Mouse (Mus musculus) B cell, adult (primary cell): ENCODE results near the gene Repin1. TPM values are rescaled to one million over a fixed set of nuclear protein-coding genes. Genes with fewer than 3 reads are reported as not detected.

ENCODE experiments used
- total RNA-seq: library from RNA; stranded (reverse); gene quantifications from 4 replicates; pipeline ENCODE4 v1.2.4, GENCODE M21; 2023; ENCODE audit not compliant: inconsistent age

The Repin1 gene
- total RNA-seq: 5.2 to 8.2 TPM (median 6.7 TPM) in 4 replicates

DNA sequence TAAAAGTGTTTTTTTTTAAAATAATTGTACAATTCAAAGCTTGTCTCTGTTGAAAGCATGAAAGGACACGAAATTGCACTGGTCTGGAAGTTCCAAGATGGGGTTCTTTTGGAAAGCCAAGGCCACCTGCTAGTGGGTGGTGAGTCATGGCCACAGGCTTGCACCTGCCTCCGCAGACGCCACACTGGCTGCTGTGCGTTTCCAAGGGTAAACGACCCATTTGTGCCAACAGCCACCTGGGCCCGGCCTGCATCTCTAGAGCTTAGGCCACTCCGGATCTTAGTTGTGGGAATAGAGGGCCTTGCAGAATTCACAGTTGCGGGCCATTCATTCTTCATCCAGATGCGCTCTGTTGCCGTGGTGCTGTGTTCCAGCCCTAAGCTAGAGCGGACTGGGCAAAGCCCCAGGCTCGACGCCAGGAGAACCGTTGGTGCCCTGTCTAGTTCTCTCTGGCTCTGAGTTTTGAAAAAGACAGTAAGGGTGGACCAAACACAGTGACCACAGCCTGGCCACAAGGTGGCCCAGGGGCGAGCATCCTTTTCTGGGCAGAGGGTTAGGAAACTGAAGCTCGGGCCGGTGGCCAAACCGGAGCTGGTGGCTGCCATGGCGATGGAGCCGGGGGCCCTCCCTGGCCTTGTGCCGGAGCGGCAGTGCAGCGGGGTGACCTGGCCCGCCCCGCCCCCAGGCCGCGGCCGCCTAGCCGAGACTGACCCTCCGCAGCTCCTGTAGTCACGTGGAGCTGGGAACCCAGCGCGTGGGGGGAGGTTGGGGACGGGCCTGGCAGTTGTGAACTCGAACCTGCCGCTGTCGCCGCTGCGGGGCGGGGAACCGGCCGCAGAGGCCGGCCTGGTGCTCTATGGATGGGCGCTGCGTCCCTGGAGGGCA lies at the start of gene Repin1, which contains the start of gene Gm44965:
Gene Repin1 (plus strand): TSS at position 726 of the 885 bp plus-strand sequence.
Gene Gm44965 (plus strand): TSS at position 784 of the 885 bp plus-strand sequence.

GRCm38 (mm10) chr6:48554280-48555103 lies 39.2 kb upstream of the Repin1 start, which contains the start of gene Lrrc61:
Gene Lrrc61 (plus strand): TSS chr6:48554796.

GRCm38 (mm10) chr6:48572572-48573061 lies 21.1 kb upstream of the Repin1 start, which contains the start of gene Rarres2:
Gene Rarres2 (minus strand): TSS chr6:48572789.

GRCm38 (mm10) chr6:48589194-48589750 lies 4.4 kb upstream of the Repin1 start, which contains the start of gene Gm45021:
Gene Gm45021 (plus strand): TSS chr6:48589610.

DNA sequence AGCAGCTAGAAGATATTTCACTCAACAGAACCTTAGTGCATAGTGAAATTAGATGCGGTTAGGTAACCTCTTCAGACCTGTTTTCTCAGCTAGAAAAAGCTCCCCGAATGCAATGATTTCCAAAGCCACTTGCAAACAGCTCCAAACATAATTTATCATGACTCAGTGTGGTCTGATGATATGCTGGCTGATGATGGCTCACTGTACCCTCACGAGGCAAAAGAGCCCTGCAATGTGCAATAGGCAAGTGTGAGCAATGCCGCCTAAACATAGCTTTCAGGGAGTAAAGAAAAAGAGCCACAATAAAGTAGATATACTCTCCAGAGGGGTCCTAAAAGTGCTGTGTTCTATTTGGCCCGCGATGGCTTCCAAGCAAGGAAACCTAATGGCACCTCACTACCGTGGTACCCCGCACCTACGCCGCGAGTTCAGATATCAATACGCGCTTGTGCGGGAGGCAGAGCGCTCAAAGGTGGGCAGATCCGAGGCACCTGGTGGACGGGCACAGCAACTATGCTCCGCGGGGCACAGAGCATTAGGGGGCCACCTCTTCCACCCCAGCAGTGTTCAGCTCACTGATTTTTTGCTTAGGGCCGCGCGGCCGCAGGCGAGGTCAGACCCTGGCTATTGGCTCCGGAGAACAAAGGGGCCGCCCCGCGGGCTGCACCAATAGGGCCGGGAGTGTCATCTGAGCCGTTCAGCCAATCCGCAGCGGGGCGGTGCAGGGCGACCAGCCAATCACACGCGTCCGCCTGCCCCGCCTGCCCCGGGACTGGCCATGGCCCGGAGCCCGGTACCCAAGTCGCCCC lies 7.8 kb downstream of the Repin1 start, which contains the start of gene Zfp775:
Gene Zfp775 (plus strand): TSS at position 793 of the 809 bp plus-strand sequence.

GRCm38 (mm10) chr6:48626464-48626863 lies 32.8 kb downstream of the Repin1 start, which contains the start of gene AI854703:
Gene AI854703 (plus strand): TSS chr6:48626764.

GRCm38 (mm10) chr6:48646995-48647394 lies 53.3 kb downstream of the Repin1 start, which contains the start of gene Gimap8:
Gene Gimap8 (plus strand): TSS chr6:48647234.

Other genes with a start within 250 kb of the Repin1 start
- 20.2 to 25.8 TPM (median 21.4 TPM) in 4 replicates for gene Krba1, start 198.3 kb upstream of the Repin1 start, total RNA-seq
- 5.1 to 7.1 TPM (median 6.2 TPM) in 4 replicates for gene Zfp467, start 148.1 kb upstream of the Repin1 start, total RNA-seq
- 0.03 to 0.16 TPM (median 0.09 TPM) in 3 of 4 replicates, not detected in the other for gene Sspo, start 145.7 kb upstream of the Repin1 start, total RNA-seq
- 0.32 to 0.75 TPM (median 0.61 TPM) in 3 of 4 replicates, not detected in the other for gene Atp6v0e2, start 56.3 kb upstream of the Repin1 start, total RNA-seq
- gene Lrrc61, start 39.1 kb upstream of the Repin1 start, total RNA-seq: 39.5 to 55.2 TPM (median 49.9 TPM) in 4 replicates
- 0.67 to 1.1 TPM in 2 of 4 replicates, not detected in the others for gene Rarres2, start 21.1 kb upstream of the Repin1 start, total RNA-seq
- gene Gm45021, start 4.3 kb upstream of the Repin1 start, total RNA-seq: not detected in 4 replicates
- gene Gm44965, start 58 bp downstream of the Repin1 start, total RNA-seq: not detected in 4 replicates
- gene Zfp775, start 8.2 kb downstream of the Repin1 start, total RNA-seq: 2.8 to 5.2 TPM (median 4.7 TPM) in 4 replicates
- 0.38 to 0.63 TPM in 2 of 4 replicates, not detected in the others for gene AI854703, start 32.9 kb downstream of the Repin1 start, total RNA-seq
- 120 to 133 TPM (median 129 TPM) in 4 replicates for gene Gimap8, start 53.4 kb downstream of the Repin1 start, total RNA-seq
- 45.6 to 56.3 TPM (median 52.6 TPM) in 4 replicates for gene Gimap9, start 82.2 kb downstream of the Repin1 start, total RNA-seq
- gene Gimap4, start 90.7 kb downstream of the Repin1 start, total RNA-seq: 121 to 147 TPM (median 131 TPM) in 4 replicates
- 1,137 to 1,196 TPM (median 1,166 TPM) in 4 replicates for gene Gimap6, start 114.3 kb downstream of the Repin1 start, total RNA-seq
- gene Gm28053, start 124.7 kb downstream of the Repin1 start, total RNA-seq: 29.2 to 49.2 TPM (median 39.8 TPM) in 4 replicates
- 87.3 to 98.8 TPM (median 97.6 TPM) in 4 replicates for gene Gimap7, start 124.7 kb downstream of the Repin1 start, total RNA-seq
- 126 to 141 TPM (median 129 TPM) in 4 replicates for gene Gimap1, start 145.2 kb downstream of the Repin1 start, total RNA-seq
- 106 to 120 TPM (median 116 TPM) in 4 replicates for gene Gimap5, start 152.3 kb downstream of the Repin1 start, total RNA-seq
- gene Gimap3, start 177.0 kb downstream of the Repin1 start, total RNA-seq: 168 to 194 TPM (median 174 TPM) in 4 replicates
- gene Tmem176a, start 247.0 kb downstream of the Repin1 start, total RNA-seq: 0.61 to 2.8 TPM (median 1.3 TPM) in 4 replicates
- 0.58 to 4.3 TPM (median 2.2 TPM) in 4 replicates for gene Tmem176b, start 247.6 kb downstream of the Repin1 start, total RNA-seq